Comparison of ENCODE assay signal across 8 mouse cellular contexts in genomic region chr17:90455409-90455775, GRCm38 (mm10).
DNase-seq lines count a peak whose midpoint lies in the region; ATAC-seq lines count a peak whose summit lies in the region.

No protein-coding gene starts in this region.

- 0 out of 2 replicates have a peak overlapping the region, but pooled peaks have one; percentile 13 for H3K9ac ChIP-seq in lung, embryonic 15.5 days
- H3K9ac ChIP-seq in forebrain, embryonic 14.5 days (ENCODE audit: low read length): peak overlapping the region; percentile 87
- H3K9ac ChIP-seq in midbrain, embryonic 14.5 days (replicated peaks; ENCODE audit: low read length): peak overlapping the region; percentile 78

- WGBS in lung, embryonic 15.5 days: 0% methylated on average over 23 of the region's 23 CpGs
- under 1% methylated on average over 23 of the region's 23 CpGs for WGBS in forebrain, embryonic 14.5 days
- WGBS in midbrain, embryonic 14.5 days: under 1% methylated on average over 23 of the region's 23 CpGs

- peak overlapping the region; percentile 41 for H3K4me3 ChIP-seq in lung, embryonic 15.5 days
- peak overlapping the region; percentile 64 for H3K4me3 ChIP-seq in forebrain, embryonic 14.5 days (ENCODE audit: low read depth, low read length)
- peak overlapping the region; percentile 68 for H3K4me3 ChIP-seq in midbrain, embryonic 14.5 days (replicated peaks; ENCODE audit: low read depth, low read length)

- ATAC-seq in lung, embryonic 15.5 days (ENCODE audit: borderline replicate concordance, extremely low read depth, low FRiP score, low TSS enrichment): peak; percentile 69; the same call in 1 of the 2 replicates
- ATAC-seq in forebrain, embryonic 14.5 days: peak; percentile 72
- ATAC-seq in midbrain, embryonic 14.5 days (ENCODE audit: low FRiP score, low TSS enrichment): peak; percentile 73
- no peak for ATAC-seq in CD4-positive, CD25-positive, alpha-beta regulatory T cell, adult 4 months

- peaks cover 38% of the 10 kb centered on the region for H3K27me3 ChIP-seq in lung, embryonic 15.5 days
- H3K27me3 ChIP-seq in forebrain, embryonic 14.5 days (replicated peaks; ENCODE audit: control insufficient read depth, insufficient read depth, low read length): no peaks in the 10 kb centered on the region
- H3K27me3 ChIP-seq in midbrain, embryonic 14.5 days (ENCODE audit: control insufficient read depth, insufficient read depth, low read length): no peaks in the 10 kb centered on the region

- no peaks in the 10 kb centered on the region for H3K9me3 ChIP-seq in lung, embryonic 15.5 days
- no peaks in the 10 kb centered on the region for H3K9me3 ChIP-seq in forebrain, embryonic 14.5 days (replicated peaks; ENCODE audit: control insufficient read depth, low read length)
- no peaks in the 10 kb centered on the region for H3K9me3 ChIP-seq in midbrain, embryonic 14.5 days (ENCODE audit: control insufficient read depth, low read length)

- DNase-seq in lung, postnatal 10 days: no peak
- peak; percentile 66 to 71 for DNase-seq in cerebellum, postnatal 14 days
- DNase-seq in forebrain, embryonic 14.5 days (ENCODE audit: low spot score): peak; percentile 65
- peak; percentile 56 to 63 for DNase-seq in layer of hippocampus, postnatal 36 days
- DNase-seq in midbrain, embryonic 14.5 days: peak; percentile 80
- no peak for DNase-seq in lung, postnatal 36 days

- H3K27ac ChIP-seq in lung, embryonic 15.5 days: no peak overlapping the region
- peak overlapping the region; percentile 87 for H3K27ac ChIP-seq in forebrain, embryonic 14.5 days (ENCODE audit: low read depth, low read length)
- peak overlapping the region; percentile 89 for H3K27ac ChIP-seq in midbrain, embryonic 14.5 days (replicated peaks; ENCODE audit: low read depth, low read length)

- peak overlapping the region; percentile 83 for H3K4me2 ChIP-seq in lung, embryonic 15.5 days
- peak overlapping the region; percentile 69 for H3K4me2 ChIP-seq in forebrain, embryonic 14.5 days (ENCODE audit: low read length)
- H3K4me2 ChIP-seq in midbrain, embryonic 14.5 days (ENCODE audit: low read length): peak overlapping the region; percentile 77

- peaks cover 17% of the 10 kb centered on the region for H3K4me1 ChIP-seq in lung, embryonic 15.5 days
- no peaks in the 10 kb centered on the region; the same call in 1 of the 2 replicates for H3K4me1 ChIP-seq in forebrain, embryonic 14.5 days (ENCODE audit: control insufficient read depth, insufficient read depth, low read length)
- peaks cover 12% of the 10 kb centered on the region; the same call in 1 of the 2 replicates for H3K4me1 ChIP-seq in midbrain, embryonic 14.5 days (ENCODE audit: control insufficient read depth, insufficient read depth, low read length)

- H3K36me3 ChIP-seq in lung, embryonic 15.5 days: no peaks in the 10 kb centered on the region
- H3K36me3 ChIP-seq in forebrain, embryonic 14.5 days (ENCODE audit: control insufficient read depth, insufficient read depth, low read length): no peaks in the 10 kb centered on the region
- no peaks in the 10 kb centered on the region for H3K36me3 ChIP-seq in midbrain, embryonic 14.5 days (ENCODE audit: control insufficient read depth, insufficient read depth, low read length)

Comparison
In these comparisons a context has a peak if more than half of its experiments do, and no peak if none do; other contexts are left out.
1. H3K9ac ChIP-seq: peak in every context shown above with its lines; median percentile 87 in forebrain, embryonic 14.5 days; 78 in midbrain, embryonic 14.5 days; 13 in lung, embryonic 15.5 days.
2. DNase-seq: peak in cerebellum, postnatal 14 days (2 of 2), forebrain, embryonic 14.5 days (single experiment), layer of hippocampus, postnatal 36 days (2 of 2) and midbrain, embryonic 14.5 days (single experiment); none in lung, postnatal 10 days (single experiment) and lung, postnatal 36 days (single experiment).
3. Peak in every context shown above with its lines, with median percentiles within 50 percentile points of each other: H3K4me2 ChIP-seq and H3K4me3 ChIP-seq.